Mouse (Mus musculus) regulatory T cell (primary cell): ENCODE results near the gene Olfr1453.
"Not testable (repeated sequence)": the region's sequence is repeated elsewhere in the genome, so short reads cannot be mapped to it uniquely, and the experiment has no call there.

Experiments used
- in situ Hi-C: fragments of 300-600 bp; cut with MboI, MseI; formaldehyde crosslinking; loops from one replicate; pipeline ENCODE4 v1.15.1; 2025; ENCODE audit warnings: high pct_unique_total_duplicates

The Olfr1453 gene

DNA sequence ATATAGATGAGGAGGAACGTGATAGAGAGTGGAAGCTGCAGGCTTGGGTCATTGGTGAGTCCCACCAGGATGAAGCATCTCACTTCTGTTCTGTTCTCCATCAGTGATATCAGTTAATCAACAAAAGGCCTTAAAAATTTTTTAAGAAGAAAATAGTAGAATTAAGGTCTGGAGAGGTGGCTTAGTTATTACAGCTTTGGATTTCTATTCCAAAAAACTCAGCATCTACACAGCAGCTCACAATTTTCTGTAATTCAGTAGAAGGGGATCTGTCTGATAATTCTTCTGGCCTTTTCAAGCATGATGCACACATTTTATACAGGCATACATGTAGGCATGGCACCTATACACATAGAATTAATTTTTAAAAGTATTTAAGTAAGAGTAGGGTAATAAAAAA is at the start of gene Olfr1453:
Gene Olfr1453, minus strand, starts transcription at position 101 of the 400 bp plus-strand sequence.
- in situ Hi-C loops = no loop called here

- in situ Hi-C loops = no loop called here
These were observed 32.2 kb upstream of the Olfr1453 start, which contains the start of gene Olfr1454 for GRCm38 (mm10) chr19:13060310-13060709. TSS of gene Olfr1454 (plus strand) at chr19:13060610.

- in situ Hi-C loops = no loop called here
These were observed 33.4 kb downstream of the Olfr1453 start, which contains the start of gene Olfr1451 for GRCm38 (mm10) chr19:12994714-12995113. TSS of gene Olfr1451 (plus strand) at chr19:12995014.

GRCm38 (mm10) chr19:12992316-12992715 is 35.8 kb downstream of the Olfr1453 start:
- in situ Hi-C loops = not testable (repeated sequence)
